Mouse (Mus musculus) MEL (cell line): ENCODE measurements around the gene Fam136a. TPM values are rescaled to one million over a fixed set of nuclear protein-coding genes. Genes with fewer than 3 reads are reported as not detected.

Experiments used
- DNase-seq: peaks from one replicate; pipeline ENCODE4 v3.0.0; 2011; ENCODE audit warnings: low read depth, low spot score
- H3K27ac ChIP-seq: 2 replicates; pipeline ENCODE4 v1.5.1; 2012; ENCODE audit warnings: low read depth, mild to moderate bottlenecking, control low read depth, low read length, moderate library complexity; ENCODE audit not compliant: control insufficient read depth
- H3K27me3 ChIP-seq, 2 experiments: fragments of 150-350 bp in 1 of 2; sonication (generic) in 1 of 2; 2 replicates each; pipeline ENCODE4 v1.6.1; 2012; ENCODE audit warnings: low read length in 2 of 2, mild to moderate bottlenecking in 2 of 2, improper control_type of control experiment in 1 of 2, moderate library complexity in 1 of 2; ENCODE audit not compliant: insufficient read depth in 2 of 2, control insufficient read depth in 1 of 2
- H3K36me3 ChIP-seq, 2 experiments: 2 replicates each; pipeline ENCODE4 v1.6.1; 2012 to 2014; ENCODE audit warnings: low read length in 2 of 2, improper control_type of control experiment in 1 of 2, inconsistent platforms in 1 of 2, mild to moderate bottlenecking in 1 of 2; ENCODE audit not compliant: insufficient read depth in 2 of 2, control insufficient read depth in 1 of 2
- H3K4me1 ChIP-seq, 2 experiments: fragments of 150-350 bp in 1 of 2; sonication (generic) in 1 of 2; 2 replicates each; pipeline ENCODE4 v1.6.1; 2012; ENCODE audit warnings: low read length in 2 of 2, improper control_type of control experiment in 1 of 2, mild to moderate bottlenecking in 1 of 2; ENCODE audit not compliant: insufficient read depth in 2 of 2, control insufficient read depth in 1 of 2
- H3K4me3 ChIP-seq, 2 experiments: fragments of 150-350 bp in 1 of 2; sonication (generic) in 1 of 2; 2 replicates each; pipeline ENCODE4 v1.5.1; 2012; ENCODE audit warnings: low read depth in 2 of 2, low read length in 2 of 2, mild to moderate bottlenecking in 2 of 2, moderate library complexity in 2 of 2, control low read depth in 1 of 2, improper control_type of control experiment in 1 of 2; ENCODE audit not compliant: control insufficient read depth in 1 of 2, insufficient read depth in 1 of 2
- H3K79me2 ChIP-seq: 2 replicates; pipeline ENCODE4 v1.6.1; 2012; ENCODE audit warnings: mild to moderate bottlenecking, low read length, moderate library complexity; ENCODE audit not compliant: control insufficient read depth, poor library complexity, insufficient read depth
- H3K9ac ChIP-seq: 2 replicates; pipeline ENCODE4 v1.6.1; 2012; ENCODE audit warnings: low read depth, mild to moderate bottlenecking, control low read depth, low read length, moderate library complexity; ENCODE audit not compliant: control insufficient read depth, poor library complexity, severe bottlenecking
- H3K9me3 ChIP-seq: fragments of 150-350 bp; sonication (generic); replicated peaks from 2 replicates; pipeline ENCODE4 v1.6.1; 2012; ENCODE audit warnings: mild to moderate bottlenecking, low read length, improper control_type of control experiment, moderate library complexity; ENCODE audit not compliant: insufficient read depth
- BHLHE40 ChIP-seq: IDR thresholded peaks from 2 replicates; pipeline ENCODE4 v1.6.1; 2012; ENCODE audit warnings: low read depth, mild to moderate bottlenecking, inconsistent platforms, low read length, improper control_type of control experiment, borderline replicate concordance
- CHD1 ChIP-seq: IDR thresholded peaks from 2 replicates; pipeline ENCODE4 v1.6.1; 2012; ENCODE audit warnings: low read depth, mild to moderate bottlenecking, inconsistent platforms, low read length, improper control_type of control experiment
- CHD2 ChIP-seq: IDR thresholded peaks from 2 replicates; pipeline ENCODE4 v1.6.1; 2011; ENCODE audit warnings: low read length, improper control_type of control experiment
- CTCF ChIP-seq, 3 experiments: IDR thresholded peaks in 2 of 3; conservative IDR thresholded peaks in 1 of 3; 2 replicates each; pipeline ENCODE4 v1.5.1; 2011 to 2012; ENCODE audit warnings: low read length in 3 of 3, low read depth in 2 of 3, mild to moderate bottlenecking in 2 of 3, improper control_type of control experiment in 1 of 3, inconsistent platforms in 1 of 3, mixed read lengths in 1 of 3, moderate library complexity in 1 of 3; ENCODE audit not compliant: control insufficient read depth in 1 of 3, insufficient read depth in 1 of 3, poor library complexity in 1 of 3, severe bottlenecking in 1 of 3
- E2F4 ChIP-seq: IDR thresholded peaks from 2 replicates; pipeline ENCODE4 v1.6.1; 2011; ENCODE audit warnings: low read depth, low read length, improper control_type of control experiment, borderline replicate concordance
- ELF1 ChIP-seq: IDR thresholded peaks from 2 replicates; pipeline ENCODE4 v1.6.1; 2014; ENCODE audit warnings: low read depth, mild to moderate bottlenecking, inconsistent platforms, low read length, improper control_type of control experiment, moderate library complexity
- EP300 ChIP-seq, 2 experiments: IDR thresholded peaks; 2 replicates each; pipeline ENCODE4 v1.6.1; 2011; ENCODE audit warnings: improper control_type of control experiment in 2 of 2, low read length in 2 of 2, low read depth in 1 of 2, mild to moderate bottlenecking in 1 of 2
- GABPA ChIP-seq: IDR thresholded peaks from 2 replicates; pipeline ENCODE4 v1.6.1; 2012; ENCODE audit warnings: low read depth, mild to moderate bottlenecking, inconsistent platforms, low read length, improper control_type of control experiment, moderate library complexity
- JUND ChIP-seq: IDR thresholded peaks from 2 replicates; pipeline ENCODE4 v1.6.1; 2011; ENCODE audit warnings: low read depth, mild to moderate bottlenecking, improper control_type of control experiment, low read length
- MAFK ChIP-seq: IDR thresholded peaks from 2 replicates; pipeline ENCODE4 v1.6.1; 2011; ENCODE audit warnings: low read depth, mild to moderate bottlenecking, low read length, improper control_type of control experiment, borderline replicate concordance
- MAX ChIP-seq: IDR thresholded peaks from 2 replicates; pipeline ENCODE4 v1.6.1; 2011; ENCODE audit warnings: low read length, improper control_type of control experiment
- MAZ ChIP-seq: IDR thresholded peaks from 2 replicates; pipeline ENCODE4 v1.6.1; 2012; ENCODE audit warnings: low read depth, mild to moderate bottlenecking, inconsistent platforms, low read length, improper control_type of control experiment
- MXI1 ChIP-seq: IDR thresholded peaks from 2 replicates; pipeline ENCODE4 v1.6.1; 2011; ENCODE audit warnings: mild to moderate bottlenecking, low read depth, low read length, improper control_type of control experiment
- MYC ChIP-seq: IDR thresholded peaks from 2 replicates; pipeline ENCODE4 v1.6.1; 2011; ENCODE audit warnings: low read depth, mild to moderate bottlenecking, low read length, improper control_type of control experiment, moderate library complexity
- NELFE ChIP-seq: IDR thresholded peaks from 2 replicates; pipeline ENCODE4 v1.6.1; 2011; ENCODE audit warnings: low read depth, low read length, improper control_type of control experiment
- NRF1 ChIP-seq: IDR thresholded peaks from 2 replicates; pipeline ENCODE4 v1.6.1; 2014; ENCODE audit warnings: low read depth, mild to moderate bottlenecking, inconsistent platforms, low read length, improper control_type of control experiment, moderate library complexity; ENCODE audit not compliant: poor library complexity, insufficient read depth, severe bottlenecking
- POLR2A ChIP-seq, 2 experiments: IDR thresholded peaks; 2 replicates each; pipeline ENCODE4 v1.6.1; 2011 to 2012; ENCODE audit warnings: low read length in 2 of 2, mild to moderate bottlenecking in 2 of 2, control low read depth in 1 of 2, improper control_type of control experiment in 1 of 2, low read depth in 1 of 2, moderate library complexity in 1 of 2; ENCODE audit not compliant: control insufficient read depth in 1 of 2, insufficient read depth in 1 of 2, poor library complexity in 1 of 2
- POLR2AphosphoS2 ChIP-seq: IDR thresholded peaks from 2 replicates; pipeline ENCODE4 v1.6.1; 2011; ENCODE audit warnings: low read length, improper control_type of control experiment
- RAD21 ChIP-seq: IDR thresholded peaks from 2 replicates; pipeline ENCODE4 v1.6.1; 2011; ENCODE audit warnings: mild to moderate bottlenecking, low read depth, low read length, improper control_type of control experiment
- SMC3 ChIP-seq: IDR thresholded peaks from 2 replicates; pipeline ENCODE4 v1.6.1; 2011; ENCODE audit warnings: low read depth, low read length, improper control_type of control experiment
- TAL1 ChIP-seq: IDR thresholded peaks from 2 replicates; pipeline ENCODE4 v1.6.1; 2012; ENCODE audit warnings: mild to moderate bottlenecking, inconsistent platforms, low read length, moderate library complexity, mixed read lengths
- TBP ChIP-seq: IDR thresholded peaks from 2 replicates; pipeline ENCODE4 v1.8.0; 2011; ENCODE audit warnings: low read depth, low read length, improper control_type of control experiment
- TCF12 ChIP-seq: IDR thresholded peaks from 2 replicates; pipeline ENCODE4 v1.6.1; 2014; ENCODE audit warnings: low read depth, mild to moderate bottlenecking, inconsistent platforms, low read length, improper control_type of control experiment, moderate library complexity
- USF2 ChIP-seq, 2 experiments: IDR thresholded peaks; 2 replicates each; pipeline ENCODE4 v1.6.1; 2011 to 2012; ENCODE audit warnings: improper control_type of control experiment in 2 of 2, low read length in 2 of 2, borderline replicate concordance in 1 of 2, inconsistent platforms in 1 of 2, low read depth in 1 of 2, mild to moderate bottlenecking in 1 of 2; ENCODE audit not compliant: insufficient read depth in 1 of 2
- ZC3H11A ChIP-seq: IDR thresholded peaks from 2 replicates; pipeline ENCODE4 v1.6.1; 2012; ENCODE audit warnings: low read depth, mild to moderate bottlenecking, inconsistent platforms, low read length, improper control_type of control experiment
- ZMIZ1 ChIP-seq: IDR thresholded peaks from 2 replicates; pipeline ENCODE4 v1.6.1; 2012; ENCODE audit warnings: low read depth, mild to moderate bottlenecking, inconsistent platforms, low read length, improper control_type of control experiment, moderate library complexity
- ZNF384 ChIP-seq: IDR thresholded peaks from 2 replicates; pipeline ENCODE4 v1.6.1; 2012; ENCODE audit warnings: low read depth, mild to moderate bottlenecking, inconsistent platforms, low read length, improper control_type of control experiment
- polyA plus RNA-seq, 2 experiments: library from polyadenylated mRNA; stranded (reverse) in 1 of 2; unstranded in 1 of 2; fragments of >175 nt in 1 of 2; fragments of >200 nt in 1 of 2; gene quantifications; 2 replicates each; pipeline versions ENCODE4 v1.2.1 to v1.2.4; 2012; ENCODE audit warnings: low replicate concordance in 2 of 2, low read depth in 1 of 2; ENCODE audit not compliant: insufficient read length in 2 of 2, insufficient read depth in 1 of 2, missing spikeins in 1 of 2
- total RNA-seq: library from RNA; depleted of rRNA; stranded (reverse); fragments of 300-350 nt; gene quantifications from 2 replicates; pipeline ENCODE4 v1.2.3, GENCODE M21; 2012

The Fam136a gene
- total and polyA plus RNA-seq, 3 experiments, result 53.0 to 89.2 TPM; not detected in 1

DNA sequence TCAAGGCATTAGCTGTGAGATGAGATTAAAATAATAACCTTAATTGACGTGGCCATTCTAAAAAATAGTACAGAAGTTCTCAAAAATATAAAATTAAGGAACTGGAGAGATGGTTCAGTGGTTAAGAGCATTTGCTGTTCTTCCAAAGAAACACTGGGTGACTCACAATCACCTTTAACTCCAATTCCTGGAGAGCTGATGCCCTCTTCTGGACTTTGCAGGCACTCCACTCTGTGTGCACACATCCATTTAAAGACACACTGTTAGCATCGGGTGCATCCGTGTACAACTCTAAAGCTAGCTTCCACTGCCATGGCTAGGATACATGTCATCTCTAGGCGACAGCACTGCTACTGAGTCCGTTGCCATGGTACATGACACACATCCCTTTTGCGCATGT, 35.5 kb upstream of the Fam136a start:
- peak; percentile 55 for DNase-seq
- no peak overlapping the region for H3K9ac ChIP-seq
- no peak overlapping the region for H3K27ac ChIP-seq
- no peaks in the 10 kb centered on the region for H3K4me1 ChIP-seq
- H3K9me3 ChIP-seq, result no peaks in the 10 kb centered on the region
- H3K36me3 ChIP-seq, result no peaks in the 10 kb centered on the region
- TF ChIP-seq CHD2 (no peak), CTCF (IDR thresholded peaks at IDR 0.05 in 2 of 3, conservative IDR thresholded peaks at IDR 0.05 in 1 of 3; ENCODE audit: control insufficient read depth in 1 of 3, insufficient read depth in 1 of 3, low read depth in 2 of 3, low read length in 3 of 3, poor library complexity in 1 of 3, severe bottlenecking in 1 of 3) (peak; percentile 30 to 74 (median 50); a peak in 5 of 6 replicates), TAL1 (no peak), CHD1 (no peak), MXI1 (no peak), MAZ (no peak), RAD21 (peak; percentile 54), TBP (no peak), ELF1 (no peak), BHLHE40 (no peak), NELFE (no peak), SMC3 (peak; percentile 68), ZC3H11A (peak; percentile 58), NRF1 (no peak), POLR2A (IDR thresholded peaks at IDR 0.05; ENCODE audit: control insufficient read depth in 1 of 2, insufficient read depth in 1 of 2, low read depth in 1 of 2, low read length in 2 of 2, poor library complexity in 1 of 2) (no peak), TCF12 (no peak), ZMIZ1 (no peak), MAFK (no peak), POLR2AphosphoS2 (no peak), USF2 (IDR thresholded peaks at IDR 0.05; ENCODE audit: borderline replicate concordance in 1 of 2, insufficient read depth in 1 of 2, low read depth in 1 of 2, low read length in 2 of 2) (no peak)
- TF ChIP-seq, all 39 proteins: peak for 4
- H3K27me3 ChIP-seq, result peaks cover 0 to 8% of the 10 kb centered on the region in 2 experiments; a peak in 2 of 4 replicates
- H3K4me3 ChIP-seq, result no peak overlapping the region
- no peaks in the 10 kb centered on the region for H3K79me2 ChIP-seq

- TF ChIP-seq E2F4, result no peak
- no peak for TF ChIP-seq ELF1
- no peak for TF ChIP-seq TAL1
- no peak for TF ChIP-seq MAX
- no peak for TF ChIP-seq EP300 (IDR thresholded peaks at IDR 0.05; ENCODE audit: low read depth in 1 of 2, low read length in 2 of 2)
- TF ChIP-seq CHD1, result no peak
- TF ChIP-seq ZNF384, result no peak
- TF ChIP-seq MYC, result no peak
- TF ChIP-seq JUND, result no peak
- no peak for TF ChIP-seq GABPA
- TF ChIP-seq ZC3H11A, result no peak
- H3K27ac ChIP-seq, result no peak overlapping the region
- H3K79me2 ChIP-seq, result no peaks in the 10 kb centered on the region
- H3K9me3 ChIP-seq, result no peaks in the 10 kb centered on the region
- no peaks in the 10 kb centered on the region for H3K36me3 ChIP-seq
- DNase-seq, result no peak
- H3K27me3 ChIP-seq, result 0 out of 4 replicates have a peak, but pooled peaks cover 0 to 2% of the 10 kb centered on the region in 2 experiments
- no peak overlapping the region for H3K4me3 ChIP-seq
- no peaks in the 10 kb centered on the region for H3K4me1 ChIP-seq
- H3K9ac ChIP-seq, result no peak overlapping the region
Measured at GRCm38 (mm10) chr6:86335121-86335849, 30.2 kb upstream of the Fam136a start.
